Mouse (Mus musculus): ENCODE measurements around the gene Mtmr3.

- TF ChIP-seq POLR2A (IDR thresholded peaks at IDR 0.05; ENCODE audit: extremely low read depth, insufficient read depth, low read length) (no peak), CTCF (IDR thresholded peaks at IDR 0.05; ENCODE audit: low read depth, low read length) (no peak)
These were observed 88.2 kb downstream of the Mtmr3 start for GRCm38 (mm10) chr11:4506486-4506885.

Measured in liver, adult 2 months (tissue).